Mouse (Mus musculus) lung, embryonic 14.5 days (tissue): ENCODE measurements around the gene Fbxl22. TPM values are rescaled to one million over a fixed set of nuclear protein-coding genes. Genes with fewer than 3 reads are reported as not detected.

Experiments
- ATAC-seq: fragments of 200-750 bp; cut with Nextera tagmentation; 2 replicates; pipeline ENCODE4 v1.8.0; 2017; ENCODE audit warnings: mild to moderate bottlenecking, moderate TSS enrichment, moderate library complexity; ENCODE audit not compliant: insufficient read depth
- DNase-seq: peaks from one replicate; pipeline ENCODE4 v3.0.0-alpha.2; 2015
- H3K27ac ChIP-seq: fragments of 300-500 bp; sonication (generic); 2 replicates; pipeline ENCODE4 v1.5.1; 2014; ENCODE audit warnings: low read depth, mild to moderate bottlenecking, moderate library complexity
- H3K27me3 ChIP-seq: fragments of 300-500 bp; sonication (generic); 2 replicates; pipeline ENCODE4 v1.6.1; 2014; ENCODE audit warnings: low read length, control low read depth; ENCODE audit not compliant: insufficient read depth
- H3K36me3 ChIP-seq: fragments of 300-500 bp; sonication (generic); 2 replicates; pipeline ENCODE4 v1.6.1; 2014; ENCODE audit warnings: control low read depth; ENCODE audit not compliant: insufficient read depth
- H3K4me1 ChIP-seq: fragments of 300-500 bp; sonication (generic); 2 replicates; pipeline ENCODE4 v1.6.1; 2014; ENCODE audit warnings: antibody characterized with exemption, control low read depth; ENCODE audit not compliant: insufficient read depth
- H3K4me2 ChIP-seq: fragments of 300-500 bp; sonication (generic); 2 replicates; pipeline ENCODE4 v1.6.1; 2014; ENCODE audit warnings: mild to moderate bottlenecking
- H3K4me3 ChIP-seq: fragments of 300-500 bp; sonication (generic); 2 replicates; pipeline ENCODE4 v1.5.1; 2014; ENCODE audit warnings: low read depth, low read length
- H3K9ac ChIP-seq: fragments of 300-500 bp; sonication (generic); 2 replicates; pipeline ENCODE4 v1.6.1; 2014
- H3K9me3 ChIP-seq: fragments of 300-500 bp; sonication (generic); 2 replicates; pipeline ENCODE4 v1.6.1; 2016; ENCODE audit warnings: low read depth, low read length, control low read depth
- CTCF ChIP-seq: IDR thresholded peaks from 2 replicates; pipeline ENCODE4 v1.5.1; 2016; ENCODE audit warnings: antibody characterized with exemption, low read depth
- WGBS: fragments of 180-500 bp; shearing (Covaris S2); extraction: QIAGEN DNeasy Blood & Tissue Kit; methylation state at CpG from one replicate; pipeline ENCODE4 v1.1.7; 2014; 5-methylcytosine and 5-hydroxymethylcytosine counted together
- polyA plus RNA-seq: library from polyadenylated mRNA; unstranded; fragments of >200 nt; fragmentation: Nextera tagmentation; extraction: Ambion mirVana; gene quantifications from 2 replicates; pipeline ENCODE4 v1.2.1, GENCODE M21; 2014

The Fbxl22 gene
- polyA plus RNA-seq, 1 experiment from 2014 or later = 6.1 TPM

- Histone ChIP-seq H3K27me3 (no peaks in the 10 kb centered on the region), H3K4me2 (no peak overlapping the region), H3K4me3 (no peak overlapping the region), H3K9ac (no peak overlapping the region), H3K27ac (no peak overlapping the region), H3K36me3 (peaks cover 56% of the 10 kb centered on the region), H3K4me1 (no peaks in the 10 kb centered on the region), H3K9me3 (no peaks in the 10 kb centered on the region)
- no peak for DNase-seq
- no peak for TF ChIP-seq CTCF
- WGBS = 71% methylated on average over 3 of the region's 3 CpGs
- no peak for ATAC-seq
These were observed 6.7 kb downstream of the Fbxl22 start for GRCm38 (mm10) chr9:66507684-66508083.

GRCm38 (mm10) chr9:66506424-66506823 is 8.0 kb downstream of the Fbxl22 start:
- H3K36me3 ChIP-seq = peaks cover 67% of the 10 kb centered on the region
- no peaks in the 10 kb centered on the region for H3K9me3 ChIP-seq
- TF ChIP-seq CTCF = no peak
- no peak for DNase-seq
- H3K4me3 ChIP-seq = no peak overlapping the region
- no peak overlapping the region for H3K9ac ChIP-seq
- ATAC-seq = no peak
- H3K27me3 ChIP-seq = no peaks in the 10 kb centered on the region
- H3K4me1 ChIP-seq = no peaks in the 10 kb centered on the region
- H3K27ac ChIP-seq = no peak overlapping the region
- no peak overlapping the region for H3K4me2 ChIP-seq

GRCm38 (mm10) chr9:66506011-66506410 is 8.4 kb downstream of the Fbxl22 start:
- H3K36me3 ChIP-seq = peaks cover 72% of the 10 kb centered on the region
- TF ChIP-seq CTCF = no peak
- H3K4me2 ChIP-seq = no peak overlapping the region
- H3K9me3 ChIP-seq = no peaks in the 10 kb centered on the region
- no peak for DNase-seq
- H3K4me1 ChIP-seq = no peaks in the 10 kb centered on the region
- no peaks in the 10 kb centered on the region for H3K27me3 ChIP-seq
- 75% methylated on average over 4 of the region's 4 CpGs for WGBS
- H3K4me3 ChIP-seq = no peak overlapping the region
- ATAC-seq = no peak
- H3K27ac ChIP-seq = no peak overlapping the region
- no peak overlapping the region for H3K9ac ChIP-seq

GRCm38 (mm10) chr9:66505141-66505917 is 9.1 kb downstream of the Fbxl22 start:
- no peak overlapping the region for H3K27ac ChIP-seq
- 75% methylated on average over 9 of the region's 9 CpGs for WGBS
- ATAC-seq = 0 out of 2 replicates have a peak, but pooled peaks have one; percentile 17
- no peaks in the 10 kb centered on the region for H3K27me3 ChIP-seq
- H3K9ac ChIP-seq = no peak overlapping the region
- H3K9me3 ChIP-seq = no peaks in the 10 kb centered on the region
- no peaks in the 10 kb centered on the region for H3K4me1 ChIP-seq
- peaks cover 78% of the 10 kb centered on the region for H3K36me3 ChIP-seq
- no peak for TF ChIP-seq CTCF
- DNase-seq = no peak
- H3K4me3 ChIP-seq = no peak overlapping the region
- H3K4me2 ChIP-seq = no peak overlapping the region

DNA sequence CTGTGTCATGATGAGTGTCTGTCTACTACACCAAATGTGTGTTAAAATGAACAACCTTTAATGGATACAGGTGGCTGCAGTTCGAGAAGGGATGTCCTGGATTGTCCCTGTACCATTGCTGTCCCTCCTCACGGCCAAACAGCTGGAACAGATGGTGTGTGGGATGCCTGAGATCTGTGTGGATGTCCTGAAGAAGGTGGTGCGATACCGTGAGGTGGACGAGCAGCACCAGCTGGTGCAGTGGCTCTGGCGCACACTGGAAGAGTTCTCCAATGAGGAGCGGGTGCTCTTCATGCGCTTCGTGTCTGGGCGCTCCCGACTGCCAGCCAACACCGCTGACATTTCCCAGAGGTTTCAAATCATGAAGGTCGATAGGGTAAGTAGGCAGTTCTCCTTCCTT is 9.9 kb downstream of the Fbxl22 start:
- H3K9ac ChIP-seq = no peak overlapping the region
- peaks cover 83% of the 10 kb centered on the region for H3K36me3 ChIP-seq
- H3K4me1 ChIP-seq = no peaks in the 10 kb centered on the region
- no peak overlapping the region for H3K4me2 ChIP-seq
- no peak overlapping the region for H3K27ac ChIP-seq
- ATAC-seq (no peak), DNase-seq (no peak)
- H3K4me3 ChIP-seq = no peak overlapping the region
- no peak for TF ChIP-seq CTCF
- no peaks in the 10 kb centered on the region for H3K27me3 ChIP-seq
- no peaks in the 10 kb centered on the region for H3K9me3 ChIP-seq
- 86% methylated on average over 13 of the region's 13 CpGs for WGBS

- peaks cover 77% of the 10 kb centered on the region for H3K36me3 ChIP-seq
- H3K4me3 ChIP-seq = no peak overlapping the region
These were observed 10.4 kb downstream of the Fbxl22 start for GRCm38 (mm10) chr9:66503879-66504411.

GRCm38 (mm10) chr9:66501248-66501647 is 13.1 kb downstream of the Fbxl22 start:
- ATAC-seq (no peak), DNase-seq (no peak)
- Histone ChIP-seq H3K9ac (no peak overlapping the region), H3K9me3 (no peaks in the 10 kb centered on the region), H3K4me2 (no peak overlapping the region), H3K27me3 (no peaks in the 10 kb centered on the region), H3K27ac (no peak overlapping the region), H3K36me3 (peaks cover 71% of the 10 kb centered on the region), H3K4me3 (no peak overlapping the region), H3K4me1 (no peaks in the 10 kb centered on the region)
- WGBS = 79% methylated on average over 2 of the region's 2 CpGs
- TF ChIP-seq CTCF = no peak

More at GRCm38 (mm10) chr9:66503879-66504411, 10.4 kb downstream of the Fbxl22 start:
- H3K9ac ChIP-seq = no peak overlapping the region
- no peaks in the 10 kb centered on the region for H3K4me1 ChIP-seq
- no peaks in the 10 kb centered on the region for H3K9me3 ChIP-seq
- H3K27me3 ChIP-seq = no peaks in the 10 kb centered on the region
- H3K4me2 ChIP-seq = no peak overlapping the region
- 0 out of 2 replicates have a peak overlapping the region, but pooled peaks have one; percentile 33 for H3K27ac ChIP-seq
- 84% methylated on average over 4 of the region's 4 CpGs for WGBS
- ATAC-seq (no peak), DNase-seq (no peak)
- no peak for TF ChIP-seq CTCF
